Mouse (Mus musculus): ENCODE measurements around the gene Cabp1.

The Cabp1 gene

DNA sequence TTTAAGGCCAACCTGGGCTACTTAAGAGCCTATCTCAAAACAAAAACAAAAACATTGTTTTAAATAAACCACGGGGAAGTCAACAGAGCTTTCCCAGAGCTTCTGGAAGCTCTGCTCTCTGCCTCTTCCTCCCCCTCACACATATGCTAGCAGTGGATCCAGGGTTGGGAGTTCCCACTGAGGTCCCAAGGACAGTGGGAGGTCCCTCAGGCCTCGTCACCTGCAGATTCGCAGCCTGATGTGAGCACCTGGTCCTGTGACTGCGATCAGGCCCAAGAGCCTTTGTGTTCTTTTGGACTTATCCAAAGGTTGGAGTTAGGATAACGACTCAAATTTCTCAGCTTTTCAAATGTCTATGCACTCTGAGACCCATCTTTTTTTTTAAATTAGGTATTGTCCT lies 14.4 kb upstream of the Cabp1 start:
- DNase-seq = no peak

DNA sequence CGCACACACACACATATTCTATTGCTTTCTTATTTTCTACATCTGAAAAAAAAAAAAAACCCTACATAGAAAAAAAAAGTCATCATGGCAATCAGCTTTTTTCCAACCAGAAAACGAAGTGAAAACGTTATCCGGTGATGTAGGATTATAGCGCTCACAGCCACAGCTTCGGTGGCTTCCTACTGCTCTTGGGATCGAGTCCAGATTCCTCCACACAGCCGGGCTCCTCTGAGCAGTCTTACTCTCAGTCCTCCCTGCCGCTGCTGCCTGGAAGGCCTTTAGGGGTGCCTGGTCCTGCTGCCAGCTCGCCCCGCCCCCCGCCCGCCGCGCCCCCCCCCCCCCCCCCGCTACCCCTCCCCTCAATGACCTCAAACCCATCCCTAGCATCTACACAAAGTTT lies 13.7 kb upstream of the Cabp1 start:
- no peak for DNase-seq

DNA sequence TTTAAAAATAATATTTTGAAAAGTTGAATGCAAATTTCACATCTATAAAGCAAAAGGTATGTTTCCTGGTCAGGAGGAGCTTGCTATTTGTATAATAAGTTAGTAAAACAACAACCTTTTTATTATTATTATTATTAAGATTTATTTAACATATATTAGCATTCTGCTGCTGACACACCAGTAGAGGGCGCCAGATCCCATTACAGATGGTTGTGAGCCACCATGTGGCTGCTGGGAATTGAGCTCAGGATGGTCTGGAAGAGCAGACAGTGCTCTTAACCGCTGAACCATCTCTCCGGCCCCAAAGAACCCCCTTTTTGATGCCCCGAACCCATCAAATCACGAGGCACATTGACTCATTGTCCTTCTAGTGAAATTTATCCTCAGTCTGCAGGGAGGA lies 13.1 kb upstream of the Cabp1 start:
- no peak for DNase-seq

DNA sequence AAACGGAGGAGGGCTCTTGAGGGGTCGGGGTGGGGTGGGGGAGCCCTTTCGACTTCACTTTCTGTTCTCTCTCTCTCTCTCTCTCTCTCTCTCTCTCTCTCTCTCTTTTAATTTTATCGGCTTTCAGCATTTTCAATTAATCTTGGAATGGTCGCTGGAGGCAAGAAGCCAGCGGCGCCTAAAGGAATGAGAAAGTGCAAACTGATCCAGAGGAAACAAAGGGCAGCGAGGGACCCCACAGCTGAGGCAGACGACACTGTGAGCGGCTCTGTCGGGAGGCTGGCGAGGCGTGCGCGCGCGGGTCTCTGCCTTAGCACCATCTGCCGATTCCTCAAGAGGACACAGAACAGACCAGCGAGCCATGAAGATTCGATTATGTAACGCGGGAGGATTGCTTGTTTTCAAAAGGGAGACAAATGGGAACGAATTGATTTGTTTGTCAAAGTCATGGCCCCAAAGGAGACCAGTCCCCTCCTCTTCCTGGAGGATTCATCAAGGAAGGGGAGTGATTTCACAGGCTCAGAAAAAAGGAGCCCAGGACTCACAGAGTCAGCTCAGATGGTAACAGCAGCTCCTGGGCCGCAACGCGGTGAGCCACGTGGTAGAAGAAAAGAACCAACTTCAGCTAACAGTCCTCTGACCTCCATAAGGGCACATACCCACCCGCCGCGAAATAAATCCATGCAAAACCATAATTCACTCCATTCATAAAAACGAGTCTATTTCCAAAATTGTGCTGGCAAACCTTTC lies 10.6 kb upstream of the Cabp1 start:
- peak in 1 of 2 experiments; percentile 44 for DNase-seq

DNA sequence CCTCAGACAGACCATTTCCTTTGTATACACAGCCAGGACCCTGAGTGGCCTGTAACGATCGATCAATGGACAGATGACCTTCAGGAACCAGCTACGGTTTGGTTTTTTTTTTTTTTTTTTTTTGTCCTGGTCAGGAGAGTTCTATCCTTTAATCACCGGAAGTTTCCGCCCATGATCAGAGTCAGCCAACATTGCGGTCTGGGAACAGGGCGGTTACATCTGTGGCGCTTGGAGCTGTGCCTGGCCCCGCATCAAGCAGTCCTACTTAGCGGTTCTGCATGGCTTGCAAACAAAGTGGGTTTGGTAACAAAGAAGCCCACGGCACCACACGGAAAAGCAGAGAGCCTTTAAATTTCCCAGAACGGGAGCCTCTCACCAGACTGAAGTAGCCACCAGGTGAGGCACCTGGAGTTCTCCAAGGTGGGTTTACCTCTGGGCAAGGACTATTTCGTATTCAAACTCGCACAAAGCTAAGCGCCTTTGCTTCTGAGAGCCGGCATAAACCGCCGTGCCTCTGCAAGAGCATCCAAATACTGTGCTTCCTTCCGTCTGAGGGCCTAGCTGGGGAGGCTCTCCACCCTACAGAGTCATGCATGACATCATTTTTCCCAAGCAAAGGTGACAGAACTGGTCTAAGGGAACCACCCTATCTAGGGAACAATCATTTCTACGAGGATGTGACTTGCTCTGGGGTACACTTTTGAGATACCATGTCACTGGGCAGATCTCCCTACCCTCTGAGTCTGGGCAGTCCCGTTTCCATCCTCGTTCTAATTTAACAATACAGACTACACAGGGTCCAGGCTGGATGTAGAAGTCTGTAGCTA lies 9.8 kb upstream of the Cabp1 start:
- DNase-seq = no peak

DNA sequence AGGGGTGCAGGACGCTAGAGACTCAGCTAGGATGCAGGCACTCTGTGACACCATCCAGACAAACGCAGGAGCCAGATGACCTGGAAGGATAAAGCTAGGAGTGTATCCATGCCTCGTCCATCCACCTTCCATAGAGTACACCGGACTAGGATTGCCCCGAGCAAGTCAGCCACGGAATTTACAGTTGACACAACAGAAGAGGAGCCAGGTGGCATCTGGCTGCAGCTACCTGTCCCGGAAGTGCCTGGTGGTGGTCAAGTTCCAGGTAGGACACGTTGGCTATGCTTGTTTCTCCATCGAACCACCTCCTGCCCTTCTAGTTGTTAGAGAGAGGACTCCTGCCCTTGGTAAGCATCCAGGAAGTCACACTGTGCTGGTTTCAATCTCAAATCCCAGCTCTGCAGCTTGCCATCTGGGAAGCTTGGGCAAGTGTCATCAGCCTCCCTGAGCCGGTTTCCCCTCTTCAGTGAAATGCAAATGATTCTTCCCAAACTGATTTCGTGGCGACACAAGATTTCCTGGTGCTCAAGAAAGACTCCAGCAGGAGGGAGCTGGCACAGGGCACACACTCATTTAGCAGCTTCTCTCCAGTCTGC lies 543 bp upstream of the Cabp1 start:
- DNase-seq = no peak

DNA sequence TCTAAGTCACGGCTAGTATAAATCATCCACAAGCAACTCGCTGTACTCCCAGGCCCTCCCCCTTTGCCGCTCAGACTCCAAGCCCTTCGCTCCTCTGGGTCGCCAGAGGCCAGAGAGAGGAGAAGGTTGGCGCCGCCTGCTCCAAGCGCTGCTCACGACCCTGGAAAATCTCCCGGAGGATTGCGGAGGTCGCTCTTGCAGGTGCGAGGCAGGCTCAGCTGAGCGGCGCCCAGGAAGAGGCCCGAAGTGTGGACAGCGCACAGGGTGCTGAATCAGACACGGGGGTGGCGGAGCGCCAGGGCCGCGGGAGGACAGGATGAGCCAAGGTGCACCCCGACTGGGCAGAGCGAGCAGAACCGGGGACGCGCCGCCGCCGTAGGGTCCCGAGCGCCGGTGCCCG lies 955 bp downstream of the Cabp1 start:
- peak; percentile 73 to 77 for DNase-seq

DNA sequence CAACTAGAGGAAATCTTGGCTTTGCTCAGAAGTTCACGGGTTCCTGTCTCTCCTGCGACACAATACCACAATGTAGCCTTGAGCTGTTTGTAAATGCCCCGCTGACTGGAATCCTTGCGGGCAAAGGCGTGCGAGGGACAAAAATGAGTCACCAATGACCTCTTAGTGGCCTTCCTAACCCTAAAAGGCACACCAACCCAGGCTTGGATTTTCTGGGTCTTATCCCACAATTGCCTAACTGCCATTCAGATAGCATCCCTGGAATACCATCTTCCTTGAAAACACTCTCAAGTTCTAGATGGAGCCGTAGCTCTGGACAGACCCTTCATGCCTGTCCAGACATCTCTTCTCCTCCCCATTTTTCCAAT lies 1.4 kb downstream of the Cabp1 start:
- no peak for DNase-seq

DNA sequence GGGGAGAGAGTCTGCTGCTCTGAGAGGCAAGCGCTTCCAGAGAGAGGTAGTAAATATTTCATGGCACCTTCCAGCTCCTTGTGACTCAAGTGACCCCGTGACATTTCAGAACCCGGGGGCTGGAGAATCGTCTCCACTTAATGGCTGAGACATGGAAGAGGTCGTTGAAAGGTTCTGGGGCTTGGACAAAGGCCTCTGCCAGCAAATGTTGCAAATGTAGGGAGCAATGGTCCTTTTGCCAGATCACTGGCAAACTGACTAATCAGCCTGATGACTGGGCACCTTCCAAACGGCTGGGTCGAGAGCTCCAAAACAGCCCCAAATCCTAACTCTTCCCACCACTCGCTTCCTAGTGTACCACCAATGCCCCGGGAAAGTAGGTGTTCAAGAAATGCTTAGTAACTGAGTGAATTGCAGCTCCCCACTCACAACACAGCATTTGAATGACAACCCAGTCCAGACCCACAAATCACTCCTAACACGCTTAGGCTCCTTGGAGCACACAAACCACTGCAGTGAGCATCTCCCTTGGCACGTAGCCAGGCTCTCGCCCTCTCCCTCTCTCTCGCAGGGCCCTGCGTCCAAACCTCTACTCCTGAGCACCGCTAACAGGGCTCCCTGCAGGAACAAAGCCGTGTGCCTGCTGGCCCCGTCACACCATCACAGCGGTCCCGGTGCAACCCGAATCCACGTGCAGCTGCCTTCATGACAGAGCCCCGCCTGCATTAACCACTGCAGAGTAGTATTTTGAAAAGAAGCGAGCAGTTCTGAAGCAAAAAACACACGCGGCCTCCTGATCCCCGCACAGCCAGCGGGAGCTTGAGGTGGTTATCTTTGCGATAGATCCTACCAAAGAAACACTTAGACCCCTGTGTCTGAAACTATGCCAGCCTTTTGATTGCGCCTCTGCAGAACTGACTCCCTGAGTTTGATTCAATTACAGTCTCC lies 2.0 kb downstream of the Cabp1 start:
- no peak for DNase-seq

DNA sequence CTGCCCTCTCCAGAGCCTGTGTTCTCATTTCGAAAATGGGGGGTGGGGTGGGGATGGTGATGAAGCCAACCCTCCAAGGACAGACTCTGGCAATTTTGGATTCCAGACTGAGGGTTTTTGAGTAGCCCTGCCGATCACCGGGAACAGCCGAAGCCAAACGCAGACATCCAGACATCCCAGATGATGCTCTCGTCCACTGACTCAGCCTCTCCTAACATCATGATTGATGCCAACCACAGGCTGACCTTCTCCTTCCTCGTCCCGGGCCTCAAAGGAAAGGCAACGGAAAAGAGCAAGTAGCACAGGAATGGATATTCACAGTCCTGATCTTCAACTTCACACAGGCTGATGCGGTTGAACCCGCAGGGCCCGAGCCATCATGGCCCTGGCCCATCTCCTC lies 4.1 kb downstream of the Cabp1 start:
- DNase-seq = no peak

DNA sequence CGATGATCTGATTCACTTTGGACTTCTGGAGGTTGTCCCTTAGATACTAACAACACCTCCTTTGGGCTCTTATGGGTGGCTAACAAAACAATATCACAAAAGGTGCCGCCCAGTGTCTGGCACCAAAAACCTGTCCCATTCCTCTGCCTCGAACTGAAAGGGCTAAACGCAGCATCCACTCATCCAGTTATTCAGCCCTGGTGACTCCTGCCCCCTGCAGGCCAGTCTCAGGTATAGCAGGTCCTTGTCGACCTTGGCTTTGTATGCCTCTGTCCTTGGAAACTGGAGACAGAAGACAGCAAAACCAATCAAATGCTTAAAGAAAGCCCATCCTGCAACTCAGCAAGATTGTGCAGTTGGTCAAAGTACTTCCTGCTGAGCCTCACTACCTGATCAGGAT lies 5.4 kb downstream of the Cabp1 start:
- DNase-seq = peak; percentile 81 to 83

DNA sequence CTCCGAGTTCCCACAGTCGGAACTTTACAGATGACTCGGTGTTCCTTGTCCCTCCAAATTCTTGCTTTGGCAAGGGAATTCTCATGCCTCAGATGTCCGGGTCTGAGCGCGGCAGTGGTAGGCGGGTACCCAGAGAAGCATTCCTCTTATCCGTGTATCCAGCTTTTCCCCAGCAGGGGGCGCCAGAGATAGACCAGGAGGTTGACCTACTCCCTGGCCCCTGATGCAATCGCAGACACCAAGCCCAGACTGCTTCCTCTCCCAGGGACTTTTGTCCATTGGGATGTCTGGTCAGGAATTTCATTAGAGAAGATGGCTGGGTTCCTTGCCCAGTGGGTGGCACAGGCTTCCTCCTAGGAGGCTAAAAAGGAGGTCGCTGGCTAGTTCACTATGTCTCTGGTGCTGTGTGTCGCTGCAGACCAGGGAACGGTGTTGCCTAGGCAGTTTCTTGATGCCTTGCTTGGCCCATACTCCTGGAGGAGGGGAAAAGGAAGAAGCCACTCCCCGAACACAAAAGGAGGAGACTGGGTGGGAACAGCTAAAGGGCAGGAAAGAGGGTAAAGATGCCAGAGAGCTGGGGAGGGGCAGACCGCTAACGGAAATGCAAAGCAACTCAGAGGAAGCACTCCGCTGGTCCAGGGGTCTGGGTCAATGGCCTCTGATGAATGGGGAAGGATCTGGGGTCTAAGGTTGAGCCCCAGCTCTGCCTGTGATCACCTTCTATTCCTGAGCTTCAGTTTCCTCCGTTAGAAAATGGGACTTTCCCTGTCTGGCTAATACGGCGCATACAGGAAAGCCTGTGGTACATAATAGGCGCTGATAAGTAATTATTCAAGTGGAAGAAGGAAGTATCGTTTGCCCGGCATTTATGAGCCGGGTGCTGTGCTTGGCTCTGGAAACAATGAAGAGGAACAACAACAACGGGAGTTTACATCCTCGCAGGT lies 6.7 kb downstream of the Cabp1 start:
- DNase-seq = peak; percentile 92 to 93

DNA sequence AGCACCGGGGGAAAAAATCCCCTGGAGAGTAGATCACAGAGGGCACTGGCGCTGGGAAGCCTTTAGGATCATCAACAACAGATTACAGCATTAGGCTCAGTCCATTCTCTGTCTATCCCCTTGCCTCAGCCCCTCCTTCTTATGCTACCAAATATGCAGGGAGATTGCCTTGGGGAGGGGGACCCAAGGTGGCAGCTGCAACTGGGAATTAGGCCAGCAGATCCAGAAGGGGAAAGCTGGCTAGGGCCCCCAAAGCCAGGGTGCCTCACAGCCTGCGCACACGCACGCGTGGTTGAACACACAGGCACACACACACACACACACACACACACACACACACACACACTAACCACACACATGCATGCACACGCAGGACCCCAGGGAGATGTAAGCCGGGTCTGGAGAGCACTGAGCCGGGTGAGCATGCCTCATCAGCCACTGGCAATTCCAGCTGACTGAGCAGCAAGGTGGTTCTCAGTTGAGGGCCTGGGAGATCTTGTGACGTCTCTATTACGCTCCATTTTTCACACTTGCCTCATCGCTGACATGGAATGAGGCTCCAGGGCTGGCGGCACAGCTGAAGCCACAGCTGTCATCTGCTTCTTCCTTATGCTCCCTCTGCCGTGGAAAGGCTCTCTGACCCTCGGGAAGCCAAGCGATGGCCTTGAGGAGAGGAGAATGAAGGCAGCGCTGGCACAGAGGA lies 7.7 kb downstream of the Cabp1 start:
- DNase-seq = peak; percentile 74 to 79

DNA sequence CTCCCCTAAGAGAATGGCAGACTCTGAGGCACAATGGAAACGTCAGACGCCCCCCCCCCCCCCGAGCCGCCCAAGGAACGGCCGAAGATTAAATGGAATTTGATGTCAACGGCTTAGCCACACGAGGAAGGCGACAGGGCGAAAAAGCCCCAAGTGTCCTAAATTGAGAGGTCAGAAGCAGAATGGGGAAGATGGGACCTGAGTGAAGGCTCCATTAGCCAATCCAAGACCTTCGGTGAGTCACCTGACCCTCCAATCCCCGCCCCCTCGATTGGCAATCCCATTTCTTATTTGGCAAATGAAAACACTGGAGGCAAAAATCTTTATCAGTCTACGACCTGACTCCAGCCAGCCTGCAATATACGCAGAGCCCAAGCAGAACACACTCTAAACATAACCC lies 9.5 kb downstream of the Cabp1 start:
- DNase-seq = no peak

DNA sequence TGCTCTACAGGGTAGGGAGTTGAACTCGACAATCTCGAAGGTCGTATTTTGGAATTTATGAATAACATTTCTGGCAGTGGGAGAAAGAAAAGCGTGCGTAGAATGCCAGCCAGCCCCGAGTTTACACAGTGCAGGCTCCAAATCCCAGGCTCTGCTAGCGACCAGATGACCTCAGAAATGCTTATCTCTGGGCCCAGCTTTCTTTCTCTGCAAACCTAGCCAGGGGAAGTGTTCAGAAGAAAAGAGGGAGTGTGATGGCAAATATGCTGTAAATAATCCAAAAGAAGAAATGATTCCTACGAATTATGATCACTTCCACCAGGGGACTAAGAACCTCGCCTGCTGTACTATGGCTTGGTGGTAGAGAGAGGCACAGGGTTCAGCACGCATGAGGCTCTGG lies 10.7 kb downstream of the Cabp1 start:
- DNase-seq = no peak

DNA sequence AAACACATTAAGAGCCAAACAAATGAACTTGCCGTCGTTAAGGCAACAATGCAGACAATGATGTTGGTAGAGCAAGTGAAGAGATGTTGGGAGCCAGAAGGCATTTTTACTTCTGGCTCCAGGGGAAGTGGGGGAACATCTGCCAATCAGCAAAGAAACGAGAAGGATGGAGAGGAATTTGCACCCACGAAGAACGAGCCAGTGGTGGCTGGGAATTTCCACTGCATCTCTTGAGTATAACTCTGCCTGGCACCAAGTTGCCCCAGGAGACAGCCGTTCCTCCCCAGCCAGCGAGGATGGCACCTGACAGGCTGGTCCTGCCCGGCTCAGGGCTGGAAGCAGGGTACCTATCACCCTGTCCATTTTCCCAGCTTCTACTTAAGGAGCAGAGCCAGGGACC lies 11.3 kb downstream of the Cabp1 start:
- DNase-seq = no peak

DNA sequence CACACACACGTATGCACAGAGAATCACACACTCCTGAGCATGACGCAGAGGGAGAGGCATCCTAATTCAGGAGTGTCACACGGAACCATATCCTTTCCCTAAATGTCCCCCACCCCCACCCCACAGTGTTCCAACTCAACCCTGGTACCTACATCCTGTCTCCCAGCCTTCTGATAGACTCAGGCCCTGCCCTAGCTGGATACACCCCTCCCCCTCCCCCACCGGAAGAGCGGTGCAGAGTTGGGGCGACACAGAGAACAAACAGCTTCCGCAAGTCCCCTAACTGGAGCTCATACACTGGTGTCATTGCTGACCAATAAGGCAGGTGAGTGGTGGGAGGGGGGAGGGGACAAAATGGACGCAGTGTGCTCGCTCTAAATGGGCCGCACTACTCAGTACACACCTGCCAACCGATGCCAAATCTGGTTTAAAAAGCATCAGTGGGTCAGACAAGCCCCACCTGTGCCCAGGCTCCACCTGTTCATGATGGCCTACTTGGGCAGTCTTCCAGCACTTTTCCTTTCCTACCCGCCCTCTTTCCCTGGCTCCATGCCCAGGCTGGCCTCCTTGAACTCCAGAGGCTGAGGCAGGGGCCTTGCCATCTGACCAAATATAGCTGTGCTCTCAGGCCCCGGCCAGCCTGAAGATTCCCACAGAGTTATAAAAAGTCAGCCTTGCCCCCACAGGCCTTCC lies 12.8 kb downstream of the Cabp1 start:
- DNase-seq = no peak

DNA sequence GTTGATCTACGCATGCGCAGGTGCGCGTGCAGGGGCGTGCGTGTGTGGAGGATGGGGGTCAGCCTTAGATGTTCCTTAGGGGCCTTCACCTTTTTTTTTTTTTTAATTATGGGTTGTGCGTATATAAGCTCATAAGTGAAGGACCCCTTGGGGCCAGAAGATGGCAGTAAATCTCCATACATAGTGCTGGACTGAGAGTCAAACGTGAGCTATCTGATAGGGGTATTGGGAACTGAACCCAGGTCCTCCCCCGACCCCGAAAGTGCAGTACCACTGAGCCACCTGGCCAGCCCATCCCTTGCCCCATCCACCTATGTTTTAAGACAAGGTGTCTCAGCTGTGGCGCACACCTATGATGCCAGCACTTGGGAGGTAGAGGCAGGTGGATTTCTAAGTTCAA lies 14.6 kb downstream of the Cabp1 start:
- no peak for DNase-seq

DNA sequence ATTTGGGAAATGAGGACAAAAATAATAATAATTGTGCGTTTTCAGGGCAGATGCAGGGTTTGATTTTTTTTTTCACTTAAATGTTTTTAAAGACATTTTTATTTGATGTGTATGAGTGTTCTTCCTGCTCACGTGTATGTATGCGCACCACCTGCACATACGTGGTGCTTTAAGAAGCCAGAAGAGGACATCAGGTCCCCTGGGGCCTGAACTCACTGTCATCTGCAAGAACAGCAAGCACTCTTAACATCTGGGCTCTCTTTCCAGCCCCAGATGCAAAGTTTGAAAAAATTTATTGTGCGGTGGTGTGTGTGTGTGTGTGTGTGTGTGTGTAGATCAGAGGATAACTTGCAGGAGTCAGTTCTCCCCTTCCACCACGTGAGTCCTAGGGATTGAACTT lies 16.3 kb downstream of the Cabp1 start:
- peak; percentile 34 to 52 for DNase-seq

DNA sequence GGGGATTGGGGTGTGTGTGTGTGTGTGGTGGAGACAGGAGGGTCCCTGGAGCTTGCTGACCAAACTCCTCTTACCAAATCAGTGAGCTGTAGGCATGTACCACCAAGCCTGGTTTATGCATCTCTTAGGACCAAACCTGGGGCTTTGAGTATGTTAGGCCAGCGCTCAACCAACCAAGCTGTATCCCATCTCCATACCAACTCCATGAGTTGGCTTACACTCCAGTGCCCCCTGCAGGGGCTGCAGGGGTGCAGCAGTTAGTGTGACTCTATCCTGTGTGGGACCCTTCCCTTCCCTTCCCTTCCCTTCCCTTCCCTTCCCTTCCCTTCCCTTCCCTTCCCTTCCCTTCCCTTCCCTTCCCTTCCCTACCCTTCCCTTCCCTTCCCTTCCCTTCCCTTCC lies 19.6 kb downstream of the Cabp1 start:
- DNase-seq = peak in 1 of 2 experiments; percentile 49
